34 mouse cellular contexts compared by ENCODE assay signal in genomic region chr19:15371682-15372081, GRCm38 (mm10).
A peak's percentile ranks its signal among the peaks of the same experiment; 100 is the strongest.
DNase-seq lines count a peak whose midpoint lies in the region; ATAC-seq and TF ChIP-seq lines count a peak whose summit lies in the region.
"Had no signal": no experiment of that assay in that cellular context is flagged by ENCODE, and none has a peak within 500 bp of the region (broad histone marks: within the 10 kb centered on the region; RNA-seq: fewer than 3 reads in every experiment).

No protein-coding gene starts in this region.

- WGBS in forebrain, postnatal 0 days, result 64% methylated on average over 8 of the region's 8 CpGs
- 82% methylated on average over 8 of the region's 8 CpGs for WGBS in forebrain, embryonic 11.5 days

- no peak overlapping the region for H3K4me2 ChIP-seq in forebrain, postnatal 0 days (ENCODE audit: low read depth)
- H3K4me2 ChIP-seq in forebrain, embryonic 11.5 days (ENCODE audit: low read depth, low read length, severe bottlenecking), result no peak overlapping the region
- H3K4me2 ChIP-seq: embryonic facial prominence, embryonic 15.5 days; forebrain, embryonic 13.5 days; heart, embryonic 15.5 days; hindbrain, embryonic 12.5 days; midbrain, embryonic 15.5 days had no signal

- no peaks in the 10 kb centered on the region for H3K36me3 ChIP-seq in forebrain, postnatal 0 days (ENCODE audit: insufficient read depth)
- H3K36me3 ChIP-seq in forebrain, embryonic 11.5 days (ENCODE audit: control insufficient read depth, insufficient read depth, low read length), result no peaks in the 10 kb centered on the region
- H3K36me3 ChIP-seq: embryonic facial prominence, embryonic 10.5 days; embryonic facial prominence, embryonic 15.5 days; G1E; heart, embryonic 10.5 days; heart, embryonic 15.5 days; hindbrain, embryonic 12.5 days; midbrain, embryonic 15.5 days had no signal

- H3K27me3 ChIP-seq in forebrain, postnatal 0 days (ENCODE audit: insufficient read depth, low read length), result no peaks in the 10 kb centered on the region
- H3K27me3 ChIP-seq in forebrain, embryonic 11.5 days (ENCODE audit: control insufficient read depth, insufficient read depth, low read length), result no peaks in the 10 kb centered on the region
- H3K27me3 ChIP-seq: embryonic facial prominence, embryonic 15.5 days; forebrain, embryonic 13.5 days; heart, embryonic 15.5 days; hindbrain, embryonic 12.5 days; midbrain, embryonic 15.5 days had no signal

- peak; percentile 29; the same call in 1 of the 2 replicates for ATAC-seq in forebrain, postnatal 0 days
- no peak for ATAC-seq in forebrain, embryonic 11.5 days (replicated peaks; ENCODE audit: low FRiP score)
- ATAC-seq: forebrain, embryonic 13.5 days; intestine, postnatal 0 days; midbrain, embryonic 15.5 days; Patski had no signal

- no peak overlapping the region for H3K9ac ChIP-seq in forebrain, postnatal 0 days
- H3K9ac ChIP-seq in forebrain, embryonic 11.5 days (ENCODE audit: low read length), result no peak overlapping the region
- H3K9ac ChIP-seq: embryonic facial prominence, embryonic 15.5 days; forebrain, embryonic 13.5 days; heart, embryonic 15.5 days; hindbrain, embryonic 12.5 days; liver, embryonic 14.5 days; midbrain, embryonic 15.5 days had no signal

- no peaks in the 10 kb centered on the region for H3K9me3 ChIP-seq in forebrain, postnatal 0 days (ENCODE audit: low read length)
- no peaks in the 10 kb centered on the region for H3K9me3 ChIP-seq in forebrain, embryonic 11.5 days (ENCODE audit: control insufficient read depth, low read length)
- H3K9me3 ChIP-seq: embryonic facial prominence, embryonic 10.5 days; embryonic facial prominence, embryonic 15.5 days; forebrain, embryonic 13.5 days; G1E; heart, embryonic 10.5 days; heart, embryonic 15.5 days; hindbrain, embryonic 12.5 days; midbrain, embryonic 15.5 days had no signal

- H3K4me1 ChIP-seq in forebrain, postnatal 0 days (ENCODE audit: insufficient read depth), result no peaks in the 10 kb centered on the region
- H3K4me1 ChIP-seq in forebrain, embryonic 11.5 days (replicated peaks; ENCODE audit: control insufficient read depth, insufficient read depth, low read length), result no peaks in the 10 kb centered on the region
- H3K4me1 ChIP-seq: embryonic facial prominence, embryonic 15.5 days; heart, embryonic 10.5 days; heart, embryonic 15.5 days; hindbrain, embryonic 12.5 days; midbrain, embryonic 15.5 days had no signal

- TF ChIP-seq CTCF in forebrain, postnatal 0 days (IDR thresholded peaks at IDR 0.05; ENCODE audit: low read depth), result no peak

- no peak overlapping the region for H3K27ac ChIP-seq in forebrain, postnatal 0 days (ENCODE audit: low read depth, low read length)
- no peak overlapping the region for H3K27ac ChIP-seq in forebrain, embryonic 11.5 days (ENCODE audit: low read depth, low read length)
- H3K27ac ChIP-seq: embryonic facial prominence, embryonic 10.5 days; embryonic facial prominence, embryonic 15.5 days; forebrain, embryonic 13.5 days; heart, embryonic 10.5 days; heart, embryonic 15.5 days; hindbrain, embryonic 12.5 days; liver, embryonic 14.5 days; macrophage; midbrain, embryonic 15.5 days; stomach, postnatal 0 days had no signal

- no peak for DNase-seq in forebrain, postnatal 0 days
- DNase-seq in forebrain, embryonic 11.5 days (ENCODE audit: low spot score), result no peak
- DNase-seq in layer of hippocampus, postnatal 14 days (ENCODE audit: low spot score in 2 of 2), result peak; percentile 8 to 30
- no peak for DNase-seq in layer of hippocampus, postnatal 36 days
- DNase-seq in right cerebral cortex, postnatal 10 days (ENCODE audit: low spot score in 2 of 2), result peak; percentile 45 to 53
- DNase-seq in right cerebral cortex, postnatal 36 days (ENCODE audit: low spot score in 2 of 2), result no peak
- peak; percentile 15 for DNase-seq in retina, embryonic 14.5 days (ENCODE audit: low spot score)
- no peak for DNase-seq in thymus, postnatal 25 days
- DNase-seq: adrenal gland, postnatal 36 days; cerebellum, adult 8-10 months; cerebellum, postnatal 25 days; gastrocnemius, postnatal 25 days; heart, adult 11 months; kidney, adult 9 months; kidney, postnatal 10 days; liver; lung, adult 2 months; lung, postnatal 10 days; spleen, adult 18-20 months; thymus, adult 18-20 months; thymus, postnatal 36 days had no signal

- H3K4me3 ChIP-seq in forebrain, postnatal 0 days (ENCODE audit: low read depth, low read length), result no peak overlapping the region
- no peak overlapping the region for H3K4me3 ChIP-seq in forebrain, embryonic 11.5 days (ENCODE audit: low read depth, low read length)
- H3K4me3 ChIP-seq: embryonic facial prominence, embryonic 10.5 days; embryonic facial prominence, embryonic 15.5 days; forebrain, embryonic 13.5 days; heart, embryonic 10.5 days; heart, embryonic 15.5 days; hindbrain, embryonic 12.5 days; midbrain, embryonic 15.5 days had no signal

Comparison
In these comparisons a context has a peak if more than half of its experiments do, and no peak if none do; other contexts are left out.
1. DNase-seq: peak in layer of hippocampus, postnatal 14 days (2 of 2), right cerebral cortex, postnatal 10 days (2 of 2) and retina, embryonic 14.5 days (single experiment); none in forebrain, postnatal 0 days (single experiment), forebrain, embryonic 11.5 days (single experiment), layer of hippocampus, postnatal 36 days (0 of 2), right cerebral cortex, postnatal 36 days (0 of 2) and thymus, postnatal 25 days (single experiment).